Mouse (Mus musculus) heart, postnatal 0 days (tissue): ENCODE measurements around the gene Slc18a3. TPM values are rescaled to one million over a fixed set of nuclear protein-coding genes. Genes with fewer than 3 reads are reported as not detected.

Experiments
- ATAC-seq: fragments of 200-750 bp; cut with Nextera tagmentation; 2 replicates; pipeline ENCODE4 v1.8.0; 2017; ENCODE audit warnings: low read depth, moderate number of reproducible peaks, moderate library complexity; ENCODE audit not compliant: insufficient read depth
- DNase-seq: peaks from one replicate; pipeline ENCODE4 v3.0.0-alpha.2; 2016; ENCODE audit warnings: low spot score
- H3K27ac ChIP-seq: fragments of 300-500 bp; sonication (generic); 2 replicates; pipeline ENCODE4 v1.5.1; 2014; ENCODE audit warnings: low read depth, mild to moderate bottlenecking
- H3K27me3 ChIP-seq: fragments of 300-500 bp; sonication (generic); 2 replicates; pipeline ENCODE4 v1.6.1; 2014; ENCODE audit warnings: low read length, mixed read lengths; ENCODE audit not compliant: control insufficient read depth, insufficient read depth
- H3K36me3 ChIP-seq: fragments of 300-500 bp; sonication (generic); replicated peaks from 2 replicates; pipeline ENCODE4 v1.6.1; 2014; ENCODE audit warnings: low read length, mixed read lengths; ENCODE audit not compliant: control insufficient read depth, insufficient read depth
- H3K4me1 ChIP-seq: fragments of 300-500 bp; sonication (generic); 2 replicates; pipeline ENCODE4 v1.6.1; 2014; ENCODE audit warnings: antibody characterized with exemption; ENCODE audit not compliant: control insufficient read depth, insufficient read depth
- H3K4me2 ChIP-seq: fragments of 300-500 bp; sonication (generic); 2 replicates; pipeline ENCODE4 v1.6.1; 2014; ENCODE audit warnings: low read depth, mild to moderate bottlenecking, low read length, moderate library complexity
- H3K4me3 ChIP-seq: fragments of 300-500 bp; sonication (generic); 2 replicates; pipeline ENCODE4 v1.5.1; 2014; ENCODE audit warnings: low read depth, low read length
- H3K9ac ChIP-seq: fragments of 300-500 bp; sonication (generic); replicated peaks from 2 replicates; pipeline ENCODE4 v1.6.1; 2014; ENCODE audit warnings: low read depth, low read length, mixed read lengths
- H3K9me3 ChIP-seq: fragments of 300-500 bp; sonication (generic); replicated peaks from 2 replicates; pipeline ENCODE4 v1.6.1; 2016; ENCODE audit warnings: low read length; ENCODE audit not compliant: control insufficient read depth
- CTCF ChIP-seq: IDR thresholded peaks from 2 replicates; pipeline ENCODE4 v1.5.1; 2016; ENCODE audit warnings: antibody characterized with exemption, control low read depth, low read depth
- EP300 ChIP-seq: IDR thresholded peaks from 2 replicates; pipeline ENCODE4 v1.6.1; 2016; ENCODE audit warnings: antibody characterized with exemption, low read depth
- WGBS: fragments of 180-500 bp; shearing (Covaris S2); extraction: QIAGEN DNeasy Blood & Tissue Kit; methylation state at CpG from one replicate; pipeline ENCODE4 v1.1.7; 2014; 5-methylcytosine and 5-hydroxymethylcytosine counted together
- polyA plus RNA-seq: library from polyadenylated mRNA; unstranded; fragments of >200 nt; fragmentation: Nextera tagmentation; extraction: Ambion mirVana; gene quantifications from 2 replicates; pipeline ENCODE4 v1.2.1, GENCODE M21; 2015
- total RNA-seq: library from RNA; depleted of rRNA; stranded (reverse); fragments of >200 nt; gene quantifications from 2 replicates; pipeline ENCODE4 v1.2.3, GENCODE M21; 2014; ENCODE audit warnings: low replicate concordance

Slc18a3 gene
- total and polyA plus RNA-seq, 2 experiments from 2014 or later = 0.15 TPM; not detected in 1

GRCm38 (mm10) chr14:32496115-32496850 lies 31.6 kb upstream of the Slc18a3 start:
- DNase-seq (no peak), ATAC-seq (no peak)
- Histone ChIP-seq H3K9ac (no peak overlapping the region), H3K27me3 (peaks cover 8% of the 10 kb centered on the region; the same call in 1 of the 2 replicates), H3K4me2 (no peak overlapping the region), H3K4me3 (no peak overlapping the region), H3K9me3 (no peaks in the 10 kb centered on the region), H3K4me1 (no peaks in the 10 kb centered on the region), H3K36me3 (no peaks in the 10 kb centered on the region), H3K27ac (no peak overlapping the region)
- TF ChIP-seq EP300 (no peak), CTCF (no peak)
- 45% methylated on average over 8 of the region's 8 CpGs for WGBS

GRCm38 (mm10) chr14:32492521-32492920 lies 27.9 kb upstream of the Slc18a3 start:
- Histone ChIP-seq H3K9me3 (no peaks in the 10 kb centered on the region), H3K27ac (no peak overlapping the region), H3K4me2 (peak overlapping the region; percentile 42), H3K4me1 (no peaks in the 10 kb centered on the region), H3K36me3 (no peaks in the 10 kb centered on the region), H3K9ac (no peak overlapping the region), H3K4me3 (peak overlapping the region; percentile 29), H3K27me3 (peaks cover 8% of the 10 kb centered on the region; the same call in 1 of the 2 replicates)
- DNase-seq (peak; percentile 26), ATAC-seq (no peak)
- TF ChIP-seq EP300 (no peak), CTCF (no peak)
- 13% methylated on average over 13 of the region's 13 CpGs for WGBS

GRCm38 (mm10) chr14:32482061-32482460 lies 17.4 kb upstream of the Slc18a3 start:
- no peak overlapping the region for H3K4me3 ChIP-seq
- no peaks in the 10 kb centered on the region for H3K4me1 ChIP-seq
- TF ChIP-seq CTCF (peak; percentile 94), EP300 (no peak)
- no peaks in the 10 kb centered on the region for H3K36me3 ChIP-seq
- DNase-seq (peak; percentile 25), ATAC-seq (no peak)
- no peak overlapping the region for H3K9ac ChIP-seq
- no peak overlapping the region for H3K4me2 ChIP-seq
- 9% methylated on average over 3 of the region's 3 CpGs for WGBS
- no peaks in the 10 kb centered on the region for H3K9me3 ChIP-seq
- H3K27me3 ChIP-seq = 0 out of 2 replicates have a peak, but pooled peaks cover 6% of the 10 kb centered on the region
- no peak overlapping the region for H3K27ac ChIP-seq

- Histone ChIP-seq H3K27me3 (0 out of 2 replicates have a peak, but pooled peaks cover 2% of the 10 kb centered on the region), H3K9me3 (no peaks in the 10 kb centered on the region), H3K4me1 (no peaks in the 10 kb centered on the region), H3K4me2 (no peak overlapping the region), H3K9ac (no peak overlapping the region), H3K4me3 (no peak overlapping the region), H3K36me3 (no peaks in the 10 kb centered on the region), H3K27ac (no peak overlapping the region)
- DNase-seq (no peak), ATAC-seq (no peak)
- WGBS = 30% methylated on average over 1 of the region's 1 CpGs
- TF ChIP-seq EP300 = no peak
Observed at GRCm38 (mm10) chr14:32477581-32477980, 12.9 kb upstream of the Slc18a3 start.

- WGBS = 58% methylated on average over 6 of the region's 6 CpGs
- Histone ChIP-seq H3K9ac (no peak overlapping the region), H3K27me3 (0 out of 2 replicates have a peak, but pooled peaks cover 2% of the 10 kb centered on the region), H3K36me3 (no peaks in the 10 kb centered on the region), H3K4me3 (no peak overlapping the region), H3K27ac (no peak overlapping the region), H3K4me2 (no peak overlapping the region), H3K9me3 (no peaks in the 10 kb centered on the region), H3K4me1 (no peaks in the 10 kb centered on the region)
- ATAC-seq (no peak), DNase-seq (no peak)
- TF ChIP-seq CTCF = no peak
- no peak for TF ChIP-seq EP300
Observed at GRCm38 (mm10) chr14:32476559-32476958, 11.9 kb upstream of the Slc18a3 start.

GRCm38 (mm10) chr14:32472996-32473395 lies 8.3 kb upstream of the Slc18a3 start:
- ATAC-seq (0 out of 2 replicates have a peak, but pooled peaks have one; percentile 33), DNase-seq (peak; percentile 41)
- Histone ChIP-seq H3K9ac (no peak overlapping the region), H3K4me1 (no peaks in the 10 kb centered on the region), H3K27ac (no peak overlapping the region), H3K4me2 (no peak overlapping the region), H3K36me3 (no peaks in the 10 kb centered on the region), H3K4me3 (no peak overlapping the region), H3K27me3 (no peaks in the 10 kb centered on the region; the same call in 1 of the 2 replicates), H3K9me3 (no peaks in the 10 kb centered on the region)
- TF ChIP-seq EP300 (no peak), CTCF (peak; percentile 70)
- 10% methylated on average over 4 of the region's 4 CpGs for WGBS
